Mouse (Mus musculus) ES-E14 (cell line): ENCODE data around the gene Cox7a2. TPM values are rescaled to one million over a fixed set of nuclear protein-coding genes. Genes with fewer than 3 reads are reported as not detected.

Experiments
- DNase-seq: peaks from one replicate; pipeline ENCODE4 v3.0.0-alpha.2; 2013; ENCODE audit warnings: low read depth, low spot score
- H3K27ac ChIP-seq: 2 replicates; pipeline ENCODE4 v1.5.1; 2012; ENCODE audit warnings: low read depth, mild to moderate bottlenecking, low read length, moderate library complexity, mixed read lengths; ENCODE audit not compliant: poor library complexity, insufficient read depth, severe bottlenecking
- H3K36me3 ChIP-seq: 2 replicates; pipeline ENCODE4 v1.6.1; 2012; ENCODE audit warnings: mild to moderate bottlenecking, low read length, moderate library complexity, mixed read lengths; ENCODE audit not compliant: control insufficient read depth, poor library complexity, insufficient read depth, severe bottlenecking
- H3K4me1 ChIP-seq, 2 experiments: fragments of 150-350 bp in 1 of 2; sonication (generic) in 1 of 2; 2 replicates each; pipeline ENCODE4 v1.6.1; 2012; ENCODE audit warnings: low read length in 2 of 2, mild to moderate bottlenecking in 1 of 2, mixed read lengths in 1 of 2; ENCODE audit not compliant: control insufficient read depth in 2 of 2, insufficient read depth in 2 of 2, poor library complexity in 1 of 2
- H3K4me3 ChIP-seq, 2 experiments: fragments of 150-350 bp in 1 of 2; sonication (generic) in 1 of 2; 2 replicates each; pipeline ENCODE4 v1.5.1; 2012; ENCODE audit warnings: low read length in 2 of 2, low read depth in 1 of 2, mild to moderate bottlenecking in 1 of 2, mixed read lengths in 1 of 2; ENCODE audit not compliant: insufficient read depth in 1 of 2, poor library complexity in 1 of 2, severe bottlenecking in 1 of 2
- H3K9ac ChIP-seq: 2 replicates; pipeline ENCODE4 v1.6.1; 2012; ENCODE audit warnings: low read depth, mild to moderate bottlenecking, low read length, mixed read lengths; ENCODE audit not compliant: poor library complexity, insufficient read depth, severe bottlenecking
- H3K9me3 ChIP-seq: fragments of 150-350 bp; sonication (generic); 2 replicates; pipeline ENCODE4 v1.6.1; 2012; ENCODE audit warnings: low read depth, mild to moderate bottlenecking, low read length; ENCODE audit not compliant: control insufficient read depth, insufficient read depth
- CHD2 ChIP-seq: IDR thresholded peaks from 2 replicates; pipeline ENCODE4 v1.6.1; 2014; ENCODE audit warnings: mild to moderate bottlenecking, low read depth, low read length, inconsistent platforms
- HCFC1 ChIP-seq: IDR thresholded peaks from 2 replicates; pipeline ENCODE4 v1.6.1; 2012; ENCODE audit warnings: low read length, inconsistent platforms, borderline replicate concordance; ENCODE audit not compliant: insufficient read depth
- MAFK ChIP-seq: IDR thresholded peaks from 2 replicates; pipeline ENCODE4 v1.6.1; 2014; ENCODE audit warnings: mild to moderate bottlenecking, low read depth, low read length, inconsistent platforms; ENCODE audit not compliant: insufficient read depth
- ZC3H11A ChIP-seq: IDR thresholded peaks from 2 replicates; pipeline ENCODE4 v1.6.1; 2012; ENCODE audit warnings: low read depth, mild to moderate bottlenecking, inconsistent platforms, low read length, borderline replicate concordance
- ZNF384 ChIP-seq: IDR thresholded peaks from 2 replicates; pipeline ENCODE4 v1.6.1; 2012; ENCODE audit warnings: low read depth, low read length, inconsistent platforms
- in situ Hi-C, 2 experiments: fragments of 600-800 bp; cut with MboI; formaldehyde crosslinking; loops; one replicate each; pipeline ENCODE4 v1.15.1; 2025; ENCODE audit warnings: low sequenced_read_pairs in 2 of 2, inconsistent platforms in 1 of 2; ENCODE audit not compliant: unreplicated experiment in 2 of 2
- total RNA-seq: library from RNA; depleted of rRNA; stranded (reverse); fragments of 300-350 nt; gene quantifications from 2 replicates; pipeline ENCODE4 v1.2.3, GENCODE M21; 2012; rRNA removed

Cox7a2 gene
- total RNA-seq, 1 experiment, result 300 TPM

- DNase-seq, result no peak
- in situ Hi-C loops, result loop anchor here (5.0 to 25.0 kb wide), 3 partner anchors 667 to 942 kb away; no protein-coding TSS in a partner anchor
- TF ChIP-seq ZC3H11A (no peak), ZNF384 (no peak), HCFC1 (no peak), MAFK (no peak), CHD2 (no peak)
- Histone ChIP-seq H3K27ac (no peak overlapping the region), H3K36me3 (no peaks in the 10 kb centered on the region), H3K9ac (no peak overlapping the region), H3K4me1 (no peaks in the 10 kb centered on the region), H3K4me3 (no peak overlapping the region), H3K9me3 (no peaks in the 10 kb centered on the region)
Measured at GRCm38 (mm10) chr9:79714471-79715045, 45.1 kb downstream of the Cox7a2 start.

Other genes starting within 250 kb of the Cox7a2 start
- gene Col12a1, start 41.0 kb downstream of the Cox7a2 start, total RNA-seq, result 3.9 and 14.5 TPM in 2 replicates
- 36.9 and 49.1 TPM in 2 replicates for gene Tmem30a, start 33.6 kb upstream of the Cox7a2 start, total RNA-seq